Mouse (Mus musculus): ENCODE data around the gene Dlg2.

Gene Dlg2

GRCm38 (mm10) chr7:92277629-92278028, 1801.2 kb downstream of the Dlg2 start:
- DNase-seq (ENCODE audit: low spot score in 2 of 2): no peak

DNA sequence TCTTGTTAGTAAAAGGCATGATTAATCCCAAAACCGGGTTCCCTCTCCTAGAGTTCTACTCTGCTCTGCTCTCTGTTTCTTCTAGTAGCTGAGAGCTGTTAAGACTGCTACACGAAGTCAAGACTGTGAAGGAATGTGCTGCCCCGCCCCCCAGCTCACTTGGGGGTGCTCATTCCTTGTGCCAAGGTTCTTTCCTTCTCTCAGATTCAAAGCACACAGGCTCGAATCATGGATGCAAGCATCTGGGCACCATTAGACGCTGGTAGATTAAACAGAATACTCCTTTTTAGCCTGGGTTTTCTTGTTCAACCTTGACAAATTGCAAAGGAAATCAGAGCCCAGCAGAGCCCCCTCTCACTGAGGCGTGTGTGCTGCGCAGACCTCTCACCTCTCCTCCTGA, 1804.5 kb downstream of the Dlg2 start:
- DNase-seq (ENCODE audit: low spot score in 2 of 2): no peak

DNA sequence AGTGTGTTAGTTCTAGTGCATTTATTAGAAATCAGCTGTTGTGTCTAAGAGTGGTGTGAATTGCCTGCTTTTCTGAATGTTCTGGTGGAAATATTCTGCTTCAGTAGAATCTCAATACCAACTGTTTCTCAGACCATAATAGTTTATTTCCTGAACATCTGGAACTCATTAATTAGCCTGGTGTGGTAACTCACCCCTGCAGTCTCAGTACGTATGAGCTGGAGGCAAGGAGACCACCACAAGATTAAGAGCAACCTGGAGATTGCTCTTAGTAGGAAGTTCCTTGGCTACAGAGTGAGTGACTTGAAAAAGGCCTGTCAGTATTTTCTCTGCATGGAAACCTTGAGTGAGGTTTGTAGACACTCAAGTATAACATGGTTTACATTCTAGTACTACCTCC, 1810.6 kb downstream of the Dlg2 start:
- DNase-seq (ENCODE audit: low spot score in 2 of 2): no peak

- no peak for DNase-seq (ENCODE audit: low spot score in 2 of 2)
These were observed 1812.3 kb downstream of the Dlg2 start for GRCm38 (mm10) chr7:92288814-92289213.

DNA sequence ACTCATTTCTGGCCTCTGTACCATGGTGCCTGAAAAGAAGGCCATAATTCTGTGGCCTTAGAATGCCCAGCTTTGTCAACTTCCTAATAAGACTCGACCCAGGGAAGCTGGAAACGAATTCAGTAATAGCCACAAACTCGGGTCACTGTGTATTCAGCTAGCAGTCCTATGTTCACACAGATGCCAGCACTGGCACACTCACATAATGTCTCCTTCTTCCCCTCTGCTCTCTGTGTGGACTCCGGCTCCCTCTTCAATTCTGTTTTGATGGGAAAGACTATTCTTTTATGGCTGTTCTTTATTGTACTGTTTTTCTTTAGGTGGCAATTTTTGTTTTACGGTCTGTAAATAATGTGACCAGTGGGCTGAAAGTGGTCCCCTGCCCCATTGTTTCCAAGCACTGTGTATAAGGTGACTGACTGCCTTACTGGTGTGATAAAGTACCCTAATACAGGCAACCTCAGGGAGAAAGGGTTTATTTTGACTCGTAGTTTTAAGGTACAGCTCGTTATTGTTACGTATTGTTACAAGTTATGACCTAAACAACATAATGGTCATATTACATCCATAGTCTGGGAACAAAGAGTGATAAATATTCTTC, 1816.5 kb downstream of the Dlg2 start:
- DNase-seq (ENCODE audit: low spot score in 2 of 2): no peak

- no peak for DNase-seq (ENCODE audit: low spot score in 2 of 2)
These were observed 1824.6 kb downstream of the Dlg2 start for GRCm38 (mm10) chr7:92301046-92301445.

- DNase-seq (ENCODE audit: low spot score in 2 of 2): no peak
These were observed 1831.2 kb downstream of the Dlg2 start for GRCm38 (mm10) chr7:92307634-92308033.

DNA sequence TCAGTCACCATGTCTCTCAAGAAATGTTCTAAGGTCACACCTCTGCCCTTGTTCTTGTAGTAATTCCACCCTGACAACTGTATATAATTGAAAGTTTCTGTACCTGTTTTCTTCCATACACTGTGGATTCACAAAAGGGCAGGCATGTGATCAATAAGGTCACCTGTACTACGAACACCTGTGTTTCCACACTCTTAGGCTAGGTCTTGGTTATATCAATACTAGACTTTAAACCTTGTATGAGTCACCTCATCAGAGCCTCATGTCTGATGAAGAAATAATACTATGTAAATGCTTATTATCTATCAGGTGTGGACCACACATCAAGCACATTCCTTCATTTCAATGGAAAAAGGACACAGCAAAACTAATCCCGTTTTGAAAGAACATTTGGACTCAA, 1831.7 kb downstream of the Dlg2 start:
- no peak for DNase-seq (ENCODE audit: low spot score in 2 of 2)

GRCm38 (mm10) chr7:92316389-92316788, 1839.9 kb downstream of the Dlg2 start:
- no peak for DNase-seq (ENCODE audit: low spot score in 2 of 2)

DNA sequence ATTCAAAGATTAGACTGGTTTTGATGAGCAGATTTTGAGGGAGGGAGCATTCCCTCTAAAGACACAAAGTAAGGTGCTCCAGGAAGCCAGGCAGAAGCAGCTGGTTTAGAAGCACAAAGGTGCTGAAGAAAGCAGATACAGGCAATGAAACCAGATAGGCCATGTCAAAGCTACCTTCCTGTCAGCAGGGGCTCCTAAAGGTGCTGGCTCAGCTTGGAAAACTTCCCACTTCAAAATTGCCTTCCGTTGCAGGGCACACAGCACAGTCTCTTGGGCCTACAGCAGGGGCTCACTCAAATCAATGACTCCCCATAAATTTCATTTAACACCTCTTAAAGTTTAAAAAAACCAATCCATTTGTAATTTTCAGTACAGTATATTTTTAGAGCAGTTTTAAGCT, 1843.0 kb downstream of the Dlg2 start:
- no peak for DNase-seq (ENCODE audit: low spot score in 2 of 2)

- no peak for DNase-seq (ENCODE audit: low spot score in 2 of 2)
These were observed 1843.7 kb downstream of the Dlg2 start for GRCm38 (mm10) chr7:92320181-92320580.

GRCm38 (mm10) chr7:92321786-92322185, 1845.3 kb downstream of the Dlg2 start:
- no peak for DNase-seq (ENCODE audit: low spot score in 2 of 2)

DNA sequence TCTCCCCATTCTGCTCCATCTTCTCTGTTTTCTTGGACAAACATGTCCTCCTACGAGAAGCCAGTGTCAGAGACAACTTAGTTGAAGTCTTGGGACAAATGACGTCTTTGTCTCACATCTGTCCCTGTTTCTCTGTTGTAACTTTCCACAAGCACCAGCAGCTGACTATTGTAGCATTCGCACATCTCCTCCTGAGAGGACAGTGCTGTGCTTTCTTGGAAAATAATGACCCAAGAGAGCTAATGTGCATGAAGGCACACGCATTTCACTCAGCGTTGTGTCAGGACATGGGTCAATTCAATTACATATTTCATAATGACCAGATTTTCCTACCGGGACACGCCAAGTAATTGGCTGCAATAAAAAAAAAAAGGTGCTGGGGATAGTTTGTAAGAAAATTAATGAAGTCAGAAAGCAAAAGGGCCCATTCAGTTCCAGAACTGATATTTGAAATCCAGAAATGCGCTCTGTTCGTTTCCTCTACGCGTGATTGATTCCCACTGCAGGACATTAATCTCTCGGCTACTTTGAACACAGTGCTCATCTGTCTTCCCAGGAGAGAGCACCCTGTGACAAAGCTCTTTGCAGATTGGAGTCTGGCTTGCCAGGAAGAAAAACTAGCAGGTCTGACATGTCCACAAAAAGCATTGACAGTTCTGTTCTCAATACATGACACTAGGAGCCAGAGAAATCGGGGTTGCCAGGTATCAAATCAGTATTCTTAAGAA, 1846.0 kb downstream of the Dlg2 start:
- DNase-seq (ENCODE audit: low spot score in 2 of 2): no peak

DNA sequence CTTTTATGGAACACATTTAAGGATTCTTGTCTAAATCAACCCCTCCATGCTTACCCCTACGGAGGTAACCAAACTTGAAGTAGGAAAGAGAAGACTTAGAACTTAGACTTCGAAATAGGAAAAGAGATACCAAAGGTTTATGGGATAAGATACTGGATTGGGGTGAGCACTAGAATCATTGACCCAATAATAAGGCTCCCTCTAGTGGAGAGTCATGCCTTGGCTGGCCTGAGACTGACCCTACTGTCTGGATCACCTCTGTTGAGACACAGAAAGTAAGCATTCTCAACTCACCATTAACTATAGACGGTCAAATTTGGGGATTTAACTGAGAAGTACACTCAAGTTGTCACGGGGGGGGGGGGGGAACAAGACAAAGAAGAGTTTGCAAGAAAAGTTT, 1847.2 kb downstream of the Dlg2 start:
- DNase-seq (ENCODE audit: low spot score in 2 of 2): no peak

- no peak for DNase-seq (ENCODE audit: low spot score in 2 of 2)
These were observed 1850.9 kb downstream of the Dlg2 start for GRCm38 (mm10) chr7:92327343-92327896.

- DNase-seq (ENCODE audit: low spot score in 2 of 2): no peak
These were observed 1856.9 kb downstream of the Dlg2 start for GRCm38 (mm10) chr7:92333220-92333898.

DNA sequence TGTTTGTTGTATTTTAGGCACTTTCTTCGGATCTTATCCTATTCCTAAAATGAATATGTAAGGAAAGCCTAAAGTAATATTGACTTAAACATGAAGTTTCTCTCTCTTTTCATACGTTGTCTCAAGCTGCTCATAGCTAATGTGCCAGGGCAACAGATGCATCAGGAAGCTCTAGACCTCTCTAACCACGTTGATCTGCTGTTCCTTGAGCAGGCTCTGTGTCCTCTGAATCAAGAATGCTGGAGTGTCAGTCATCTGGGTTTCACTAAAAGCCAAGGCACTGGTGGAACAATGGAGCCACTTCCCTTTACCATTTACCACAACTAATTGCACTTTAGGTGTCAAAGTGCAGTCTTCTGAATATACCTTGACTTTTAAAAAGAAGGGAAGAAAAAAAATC, 1880.1 kb downstream of the Dlg2 start:
- no peak for DNase-seq (ENCODE audit: low spot score in 2 of 2)

- DNase-seq (ENCODE audit: low spot score in 2 of 2): no peak
These were observed 1886.9 kb downstream of the Dlg2 start for GRCm38 (mm10) chr7:92363386-92363785.

- DNase-seq (ENCODE audit: low spot score in 2 of 2): no peak
These were observed 1887.3 kb downstream of the Dlg2 start for GRCm38 (mm10) chr7:92363800-92364199.

GRCm38 (mm10) chr7:92367111-92367510, 1890.6 kb downstream of the Dlg2 start:
- no peak for DNase-seq (ENCODE audit: low spot score in 2 of 2)

DNA sequence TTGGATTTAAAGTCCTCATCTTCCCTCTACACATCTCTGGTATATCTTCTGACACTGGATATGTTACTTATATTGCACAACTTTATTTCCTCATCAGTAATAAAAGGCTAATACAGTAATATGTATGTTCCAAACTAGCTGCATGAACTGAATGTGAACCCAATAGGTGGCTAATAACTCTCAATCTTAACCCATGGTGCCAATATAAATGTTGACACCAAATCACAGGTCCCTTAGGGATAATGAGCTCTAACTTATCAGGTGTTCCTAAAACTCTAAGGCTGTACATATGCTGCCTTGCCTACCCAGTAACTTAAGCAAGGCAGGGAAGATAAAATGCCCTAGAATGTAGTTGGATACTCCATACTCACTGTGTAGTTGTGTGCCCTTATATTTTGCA, 1894.0 kb downstream of the Dlg2 start:
- DNase-seq (ENCODE audit: low spot score in 2 of 2): no peak

DNA sequence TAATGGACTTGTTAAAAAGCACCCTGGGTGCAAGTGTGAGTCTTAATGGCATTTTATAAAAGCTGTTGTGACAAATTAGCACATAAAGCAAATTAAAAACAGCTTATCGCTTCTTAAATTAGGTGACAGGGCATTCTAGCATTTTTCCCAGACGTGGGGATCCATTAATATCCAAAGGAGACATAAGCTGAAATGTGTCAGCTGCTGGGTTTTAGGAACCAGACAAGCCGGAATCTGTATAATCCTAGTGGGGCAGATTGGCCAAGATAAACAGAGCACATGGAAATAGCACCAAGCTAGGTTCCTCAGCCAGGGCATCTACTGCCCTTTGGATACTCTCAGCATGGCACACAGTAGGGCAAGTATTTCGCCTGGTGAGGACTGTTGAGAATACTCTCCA, 1895.2 kb downstream of the Dlg2 start:
- DNase-seq (ENCODE audit: low spot score in 2 of 2): no peak

GRCm38 (mm10) chr7:92373863-92374357, 1897.4 kb downstream of the Dlg2 start:
- DNase-seq (ENCODE audit: low spot score in 2 of 2): no peak
